In the genomic region with DNA sequence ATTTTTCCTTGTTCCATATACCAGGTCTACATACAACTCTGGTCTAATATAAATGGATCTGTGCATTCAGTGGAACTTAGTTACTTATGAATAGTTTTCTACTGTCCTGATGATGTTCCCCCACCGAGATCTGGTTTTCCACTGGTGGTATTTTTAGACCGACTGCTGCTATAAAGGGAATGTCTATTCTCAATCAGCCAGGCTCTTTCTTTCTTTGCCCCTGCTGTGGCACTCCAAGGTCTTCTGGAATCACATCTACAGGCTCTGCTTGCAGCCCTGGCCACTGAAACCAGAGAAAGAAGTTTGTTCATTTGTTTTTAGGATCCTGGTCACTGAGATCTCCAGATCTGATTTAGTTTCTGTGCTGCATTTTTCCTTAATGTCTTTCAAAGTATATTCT, we compare ENCODE assay signal across 26 mouse cellular contexts.
DNase-seq lines count a peak whose midpoint lies in the region; ATAC-seq and TF ChIP-seq lines count a peak whose summit lies in the region.
"Had no signal": no experiment of that assay in that cellular context is flagged by ENCODE, and none has a peak within 500 bp of the region (broad histone marks: within the 10 kb centered on the region; RNA-seq: fewer than 3 reads in every experiment).

No protein-coding gene starts in this region.

- no peaks in the 10 kb centered on the region for H3K27me3 ChIP-seq in heart, adult 2 months (ENCODE audit: control insufficient read depth, insufficient read depth, low read length)
- H3K27me3 ChIP-seq in heart, embryonic 12.5 days (replicated peaks): no peaks in the 10 kb centered on the region
- no peaks in the 10 kb centered on the region for H3K27me3 ChIP-seq in heart, embryonic 10.5 days (ENCODE audit: insufficient read depth, poor library complexity, severe bottlenecking)
- H3K27me3 ChIP-seq in heart, postnatal 0 days (ENCODE audit: control insufficient read depth, insufficient read depth, low read length): no peaks in the 10 kb centered on the region
- H3K27me3 ChIP-seq in kidney, embryonic 16.5 days (ENCODE audit: insufficient read depth, low read length): no peaks in the 10 kb centered on the region
- H3K27me3 ChIP-seq: embryonic facial prominence, embryonic 13.5 days; hindbrain, embryonic 15.5 days; intestine, embryonic 15.5 days; liver, embryonic 15.5 days; midbrain, embryonic 15.5 days had no signal

- H3K9me3 ChIP-seq in heart, embryonic 12.5 days (replicated peaks): no peaks in the 10 kb centered on the region
- H3K9me3 ChIP-seq in heart, embryonic 10.5 days: no peaks in the 10 kb centered on the region
- no peaks in the 10 kb centered on the region for H3K9me3 ChIP-seq in heart, postnatal 0 days (replicated peaks; ENCODE audit: control insufficient read depth, low read length)
- H3K9me3 ChIP-seq in kidney, embryonic 16.5 days (ENCODE audit: low read length): no peaks in the 10 kb centered on the region
- H3K9me3 ChIP-seq: embryonic facial prominence, embryonic 13.5 days; hindbrain, embryonic 10.5 days; hindbrain, embryonic 15.5 days; intestine, embryonic 15.5 days; liver, embryonic 15.5 days; midbrain, embryonic 10.5 days; midbrain, embryonic 15.5 days had no signal

- no peaks in the 10 kb centered on the region for H3K79me2 ChIP-seq in heart, adult 2 months (replicated peaks; ENCODE audit: control insufficient read depth, insufficient read depth, low read length)

- intact Hi-C loops in heart, adult 2 months (cut with DNase I): no loop called here

- H3K4me2 ChIP-seq in heart, embryonic 12.5 days: no peak overlapping the region
- no peak overlapping the region for H3K4me2 ChIP-seq in heart, postnatal 0 days (ENCODE audit: low read depth, low read length)
- no peak overlapping the region for H3K4me2 ChIP-seq in kidney, embryonic 16.5 days (replicated peaks; ENCODE audit: low read depth, low read length)
- H3K4me2 ChIP-seq: embryonic facial prominence, embryonic 13.5 days; hindbrain, embryonic 15.5 days; intestine, embryonic 15.5 days; liver, embryonic 15.5 days; lung, embryonic 14.5 days; midbrain, embryonic 15.5 days had no signal

- TF ChIP-seq CTCF in heart, adult 2 months (IDR thresholded peaks at IDR 0.05): no peak
- TF ChIP-seq CTCF in heart, postnatal 0 days (IDR thresholded peaks at IDR 0.05; ENCODE audit: low read depth): no peak

- no peak for TF ChIP-seq POLR2A in heart, adult 2 months (IDR thresholded peaks at IDR 0.05; ENCODE audit: insufficient read depth, low read depth, low read length)

- no peaks in the 10 kb centered on the region for H3K36me3 ChIP-seq in heart, adult 2 months (ENCODE audit: control insufficient read depth, insufficient read depth, low read length)
- no peaks in the 10 kb centered on the region for H3K36me3 ChIP-seq in heart, embryonic 12.5 days
- H3K36me3 ChIP-seq in heart, embryonic 10.5 days: no peaks in the 10 kb centered on the region
- H3K36me3 ChIP-seq in heart, postnatal 0 days (replicated peaks; ENCODE audit: control insufficient read depth, insufficient read depth, low read length): no peaks in the 10 kb centered on the region
- no peaks in the 10 kb centered on the region for H3K36me3 ChIP-seq in kidney, embryonic 16.5 days (ENCODE audit: insufficient read depth, low read length)
- H3K36me3 ChIP-seq: embryonic facial prominence, embryonic 13.5 days; hindbrain, embryonic 10.5 days; hindbrain, embryonic 15.5 days; intestine, embryonic 15.5 days; liver, embryonic 15.5 days; midbrain, embryonic 10.5 days; midbrain, embryonic 15.5 days had no signal

- WGBS in heart, adult 2 months: 36% methylated on average over 2 of the region's 2 CpGs
- WGBS in heart, embryonic 12.5 days: 33% methylated on average over 2 of the region's 2 CpGs
- 41% methylated on average over 2 of the region's 2 CpGs for WGBS in heart, embryonic 10.5 days
- 30% methylated on average over 2 of the region's 2 CpGs for WGBS in heart, postnatal 0 days
- WGBS in kidney, embryonic 16.5 days: 80% methylated on average over 2 of the region's 2 CpGs

- H3K4me1 ChIP-seq in heart, adult 2 months (ENCODE audit: control insufficient read depth, insufficient read depth, low read length): no peaks in the 10 kb centered on the region
- peaks cover 4% of the 10 kb centered on the region; the same call in 1 of the 2 replicates for H3K4me1 ChIP-seq in heart, embryonic 12.5 days (replicated peaks)
- no peaks in the 10 kb centered on the region for H3K4me1 ChIP-seq in heart, embryonic 10.5 days
- peaks cover 9% of the 10 kb centered on the region for H3K4me1 ChIP-seq in heart, postnatal 0 days (ENCODE audit: control insufficient read depth, insufficient read depth)
- H3K4me1 ChIP-seq in kidney, embryonic 16.5 days (ENCODE audit: insufficient read depth, low read length): no peaks in the 10 kb centered on the region
- H3K4me1 ChIP-seq: embryonic facial prominence, embryonic 13.5 days; hindbrain, embryonic 10.5 days; hindbrain, embryonic 15.5 days; intestine, embryonic 15.5 days; liver, embryonic 15.5 days had no signal

- H3K27ac ChIP-seq in heart, adult 2 months: peak overlapping the region; percentile 60
- H3K27ac ChIP-seq in heart, embryonic 12.5 days (ENCODE audit: poor library complexity, severe bottlenecking): no peak overlapping the region
- peak overlapping the region; percentile 47; the same call in 1 of the 2 replicates for H3K27ac ChIP-seq in heart, embryonic 10.5 days
- H3K27ac ChIP-seq in heart, postnatal 0 days (ENCODE audit: low read depth): no peak overlapping the region
- H3K27ac ChIP-seq in kidney, embryonic 16.5 days (ENCODE audit: low read length): no peak overlapping the region
- H3K27ac ChIP-seq: embryonic facial prominence, embryonic 13.5 days; hindbrain, embryonic 10.5 days; hindbrain, embryonic 15.5 days; intestine, embryonic 15.5 days; kidney, postnatal 0 days; liver, embryonic 15.5 days; midbrain, embryonic 10.5 days; midbrain, embryonic 15.5 days had no signal

- no peak overlapping the region for H3K4me3 ChIP-seq in heart, adult 2 months
- H3K4me3 ChIP-seq in heart, embryonic 12.5 days: no peak overlapping the region
- H3K4me3 ChIP-seq in heart, embryonic 10.5 days: no peak overlapping the region
- no peak overlapping the region for H3K4me3 ChIP-seq in heart, postnatal 0 days (ENCODE audit: low read depth, low read length)
- H3K4me3 ChIP-seq in kidney, embryonic 16.5 days (ENCODE audit: low read length): no peak overlapping the region
- H3K4me3 ChIP-seq: embryonic facial prominence, embryonic 13.5 days; hindbrain, embryonic 10.5 days; hindbrain, embryonic 15.5 days; intestine, embryonic 15.5 days; liver, embryonic 15.5 days; midbrain, embryonic 10.5 days; midbrain, embryonic 15.5 days had no signal

- no peak overlapping the region for H3K9ac ChIP-seq in heart, adult 2 months (ENCODE audit: low read depth, low read length)
- H3K9ac ChIP-seq in heart, embryonic 12.5 days: no peak overlapping the region
- no peak overlapping the region for H3K9ac ChIP-seq in heart, postnatal 0 days (replicated peaks; ENCODE audit: low read depth, low read length)
- no peak overlapping the region for H3K9ac ChIP-seq in kidney, embryonic 16.5 days (replicated peaks; ENCODE audit: low read length)
- H3K9ac ChIP-seq: embryonic facial prominence, embryonic 13.5 days; hindbrain, embryonic 15.5 days; intestine, embryonic 15.5 days; liver, embryonic 15.5 days; lung, embryonic 14.5 days; midbrain, embryonic 15.5 days had no signal

- peak in 1 of 2 experiments; percentile 18 for DNase-seq in heart, adult 2 months
- DNase-seq in heart, embryonic 10.5 days (ENCODE audit: low spot score): no peak
- DNase-seq in heart, postnatal 0 days (ENCODE audit: low spot score): peak; percentile 76
- DNase-seq in liver: no peak
- DNase-seq in left cerebral cortex, adult 8-10 months (ENCODE audit: low spot score in 2 of 2): no peak
- DNase-seq: adrenal gland, postnatal 25 days; cerebellum, adult 18-20 months; cerebellum, postnatal 10 days; gastrocnemius, postnatal 10 days; kidney, adult 2 months; kidney, postnatal 4 days; lung, embryonic 14.5 days; lung, postnatal 14 days; thymus, postnatal 4 days had no signal

- TF ChIP-seq EP300 in heart, adult 2 months (IDR thresholded peaks at IDR 0.05; ENCODE audit: insufficient read depth, low read depth, low read length): no peak
- TF ChIP-seq EP300 in heart, postnatal 0 days (IDR thresholded peaks at IDR 0.05; ENCODE audit: low read depth): no peak

- no peak for ATAC-seq in heart, embryonic 12.5 days (ENCODE audit: insufficient number of reproducible peaks, low FRiP score)
- peak; percentile 80 for ATAC-seq in heart, postnatal 0 days (ENCODE audit: insufficient read depth, low read depth)
- ATAC-seq in kidney, embryonic 16.5 days (ENCODE audit: low FRiP score, low TSS enrichment): no peak
- ATAC-seq: CD4-positive, CD25-positive, alpha-beta regulatory T cell, adult 4 months; forebrain, embryonic 16.5 days; intestine, embryonic 15.5 days; midbrain, embryonic 15.5 days had no signal

Comparison
In these comparisons a context has a peak if more than half of its experiments do, and no peak if none do; other contexts are left out.
1. H3K27ac ChIP-seq: peak in heart, adult 2 months (single experiment) and heart, embryonic 10.5 days (single experiment); none in heart, embryonic 12.5 days (single experiment), heart, postnatal 0 days (single experiment) and kidney, embryonic 16.5 days (single experiment).